Mouse (Mus musculus) c-Kit-positive CD71-positive TER-119-positive erythroid progenitor cells, embryonic 14.5 days (primary cell): ENCODE measurements around the gene Pkn3.
"Not testable (repeated sequence)": the region's sequence is repeated elsewhere in the genome, so short reads cannot be mapped to it uniquely, and the experiment has no call there.

Source experiments
- DNase-seq: peaks from one replicate; pipeline ENCODE4 v3.0.0-alpha.2; 2013; ENCODE audit warnings: low spot score

The Pkn3 gene

DNA sequence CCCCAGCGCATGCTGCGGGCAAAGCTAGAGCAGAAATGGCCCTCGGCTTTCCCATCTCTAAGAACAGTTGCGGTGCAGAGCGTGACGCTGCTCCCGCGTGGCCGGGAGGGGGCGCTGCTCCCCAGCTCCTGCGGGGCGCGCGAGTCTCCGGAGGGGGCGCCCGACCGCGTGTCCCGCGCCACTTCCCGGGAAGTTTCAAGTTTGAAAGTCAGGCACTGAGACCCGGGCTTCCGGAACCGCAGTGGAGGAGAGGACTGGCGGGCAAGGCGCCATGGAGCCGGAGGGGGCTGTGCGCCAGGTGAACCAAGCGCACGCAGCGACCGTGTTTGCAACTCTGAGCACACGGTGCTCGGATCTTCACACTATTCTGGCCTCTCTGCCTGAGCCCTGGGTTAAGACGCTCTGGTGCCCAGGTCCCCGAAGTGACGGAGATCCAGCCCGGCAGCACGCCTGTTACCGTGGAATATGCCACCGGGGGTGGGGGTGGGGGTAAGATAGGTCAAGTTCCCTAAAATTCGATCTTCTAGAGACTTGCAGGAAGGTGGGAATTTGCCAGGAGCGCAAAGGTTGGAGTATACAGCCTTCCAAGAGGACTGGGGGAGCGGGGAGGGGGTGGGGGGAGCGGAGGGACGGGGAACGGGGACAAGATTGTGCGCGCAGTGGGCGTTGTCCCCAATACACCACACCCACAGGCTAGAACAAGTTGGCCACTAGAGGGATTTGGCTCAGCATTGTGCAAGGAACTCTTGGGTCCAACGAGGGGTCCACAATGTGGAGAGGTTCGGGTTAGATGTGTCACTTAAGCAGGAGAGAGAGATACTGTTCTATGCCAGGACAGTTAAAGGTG is at the start of gene Pkn3:
Pkn3 (plus strand) TSS at position 183 of the 847 bp plus-strand sequence.
- DNase-seq: peak; percentile 71

DNA sequence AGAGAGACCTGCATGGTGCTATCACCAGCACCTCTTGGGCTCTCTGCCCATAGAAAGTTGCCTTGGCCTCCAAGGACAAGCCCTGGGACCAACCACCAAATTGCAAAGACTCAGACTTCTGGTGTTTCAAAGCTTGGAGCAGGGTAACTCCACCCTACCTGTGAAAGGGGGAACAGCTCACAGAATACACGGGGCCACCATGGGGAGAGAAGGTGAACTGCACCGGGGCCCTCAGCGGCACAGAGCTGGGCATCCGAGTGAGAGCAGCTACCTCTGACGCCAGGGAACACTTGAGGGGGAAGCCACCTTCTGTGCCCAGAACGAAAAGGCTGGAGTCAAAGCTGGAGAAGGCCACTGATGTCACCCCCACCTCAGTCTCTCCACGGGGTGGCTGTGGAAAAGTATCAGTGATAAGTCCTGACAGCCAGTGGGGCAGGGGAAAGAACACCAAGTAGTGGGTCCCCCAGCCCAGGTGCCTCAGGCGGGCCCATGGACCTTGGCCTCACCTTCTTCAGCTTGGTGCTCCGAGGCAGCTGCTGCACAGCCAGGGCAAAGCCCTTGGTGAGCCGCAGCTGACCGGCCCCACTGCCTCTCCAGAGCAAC is 45.1 kb upstream of the Pkn3 start:
- no peak for DNase-seq

DNA sequence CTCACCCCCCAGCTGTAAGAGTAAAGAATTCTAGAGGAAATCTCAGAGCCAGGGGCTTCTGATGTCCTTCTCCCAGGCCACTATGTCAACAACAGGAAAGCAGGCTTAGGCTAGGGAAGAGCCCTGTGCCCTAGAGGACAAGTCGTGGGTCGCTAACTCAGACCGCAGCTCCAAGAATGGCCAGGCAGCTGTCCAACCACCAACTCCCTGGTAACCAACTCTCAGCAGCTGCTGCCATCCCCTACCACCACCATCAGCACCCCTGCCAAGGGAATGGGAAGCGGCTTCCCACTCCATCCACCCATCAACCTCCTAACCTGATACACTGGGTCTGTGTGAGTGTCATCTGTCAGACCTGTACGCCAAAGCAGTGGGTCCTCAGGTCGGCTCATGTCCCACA is 44.5 kb upstream of the Pkn3 start:
- DNase-seq: no peak

DNA sequence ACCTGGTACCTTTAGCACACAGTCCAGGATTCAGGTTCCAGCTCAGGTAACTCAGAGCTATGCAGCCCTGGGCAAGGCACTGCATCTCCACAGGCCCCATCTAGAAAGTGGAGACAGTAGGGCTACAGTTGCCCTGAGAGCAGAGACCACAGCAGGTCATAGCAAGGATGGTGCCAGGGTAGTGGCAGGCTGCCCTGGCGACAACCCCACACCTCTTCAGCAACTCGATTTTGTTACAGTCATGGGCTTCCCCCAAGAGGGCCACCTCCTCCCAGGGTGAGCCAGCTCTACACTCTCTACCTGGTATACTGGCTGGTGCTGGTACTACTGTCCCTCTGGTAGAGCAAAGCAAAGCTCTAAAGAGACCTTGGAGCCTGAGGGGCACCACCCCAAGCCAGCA is 39.7 kb upstream of the Pkn3 start:
- DNase-seq: no peak

DNA sequence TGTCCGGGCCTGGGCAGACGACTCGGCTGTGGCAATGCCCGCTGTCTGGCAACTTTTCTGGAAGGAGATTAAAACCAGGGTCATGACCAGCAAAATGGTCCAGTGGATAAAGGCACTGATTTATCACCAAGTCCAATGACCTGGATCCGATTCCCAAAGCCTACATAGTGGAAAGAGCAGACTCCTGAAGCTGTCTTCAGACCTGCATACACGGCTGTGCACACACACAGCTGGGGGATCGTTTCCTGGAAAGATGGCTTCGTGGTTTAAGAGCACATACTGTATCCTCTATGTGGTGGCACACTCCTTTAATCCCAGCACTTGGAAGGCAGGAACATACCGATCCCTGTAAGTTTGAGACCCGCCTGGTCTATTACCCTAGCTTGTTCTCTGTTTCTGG is 39.1 kb upstream of the Pkn3 start:
- no peak for DNase-seq

DNA sequence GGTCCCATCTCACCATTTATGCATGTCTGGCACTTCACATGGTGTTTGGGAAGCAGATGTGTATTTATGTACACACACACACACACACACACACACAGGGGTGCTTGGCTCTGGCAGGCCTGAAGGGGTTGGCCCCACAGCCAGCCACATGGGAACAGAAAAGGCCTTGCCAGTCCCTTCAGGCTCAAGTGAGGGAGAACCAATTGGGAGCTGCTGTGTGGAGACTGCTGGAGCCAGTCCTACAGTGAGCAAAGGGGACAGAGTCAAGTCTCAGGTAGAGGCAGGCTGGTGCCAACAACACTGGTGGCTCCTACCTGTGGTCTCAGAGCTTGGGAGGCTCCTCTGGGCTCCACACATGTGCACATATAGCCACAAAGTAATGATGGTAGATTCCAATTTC is 37.8 kb upstream of the Pkn3 start:
- DNase-seq: no peak

DNA sequence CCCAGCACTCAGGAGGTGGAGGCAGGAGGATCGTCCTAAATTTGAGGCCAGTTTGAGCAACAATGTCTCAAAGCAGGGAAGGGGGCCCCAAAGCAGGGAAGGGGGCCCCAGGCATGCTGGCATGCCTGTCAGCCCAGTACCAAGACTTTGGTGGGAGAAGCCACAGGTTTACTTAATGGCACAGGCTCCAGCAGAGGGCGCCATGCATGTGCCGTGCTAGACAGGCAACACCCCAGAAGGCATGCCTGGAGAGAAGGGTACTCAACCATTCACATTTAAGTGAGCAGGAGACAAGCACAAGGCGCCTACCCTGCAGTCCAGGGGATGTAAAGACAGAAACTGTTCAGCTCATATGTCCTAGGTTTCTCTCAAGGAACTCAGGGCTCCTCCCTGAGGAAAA is 35.0 kb upstream of the Pkn3 start:
- no peak for DNase-seq

DNA sequence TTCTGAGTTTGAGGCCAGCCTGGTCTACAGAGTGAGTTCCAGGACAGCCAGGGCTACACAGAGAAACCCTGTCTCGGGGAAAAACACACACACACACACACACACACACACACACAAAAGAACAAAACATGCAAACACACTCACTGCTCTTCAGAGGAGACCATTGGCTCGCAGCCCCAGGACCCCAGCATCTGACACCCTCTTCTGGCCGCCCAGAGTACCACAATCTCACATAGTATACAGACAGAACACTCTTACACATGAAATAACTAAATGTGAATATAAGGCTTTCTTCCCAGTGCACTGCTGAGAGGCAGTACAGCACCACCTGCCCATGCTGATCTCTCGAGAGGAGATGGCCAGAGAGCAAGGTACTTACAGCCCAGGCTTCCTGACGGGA is 32.9 kb upstream of the Pkn3 start:
- no peak for DNase-seq

DNA sequence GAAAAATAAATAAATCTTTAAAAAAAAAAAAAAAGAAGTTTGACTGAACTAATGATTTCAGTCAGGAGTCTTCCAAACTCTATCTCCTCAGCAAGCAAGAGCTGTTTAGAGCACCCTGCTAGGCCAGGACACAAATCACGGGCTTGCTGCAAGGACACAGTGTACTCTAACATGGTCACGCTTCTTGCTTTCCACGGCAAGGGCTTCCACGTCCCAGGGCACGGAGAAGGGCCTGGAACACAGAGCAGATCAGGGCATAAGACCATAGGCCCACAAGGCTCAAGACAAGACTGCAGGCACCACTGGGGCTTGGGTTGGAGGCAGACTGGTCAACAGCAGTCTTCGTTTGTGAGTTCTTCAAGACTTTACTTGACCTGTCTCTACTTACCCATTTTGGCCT is 30.4 kb upstream of the Pkn3 start:
- DNase-seq: no peak

DNA sequence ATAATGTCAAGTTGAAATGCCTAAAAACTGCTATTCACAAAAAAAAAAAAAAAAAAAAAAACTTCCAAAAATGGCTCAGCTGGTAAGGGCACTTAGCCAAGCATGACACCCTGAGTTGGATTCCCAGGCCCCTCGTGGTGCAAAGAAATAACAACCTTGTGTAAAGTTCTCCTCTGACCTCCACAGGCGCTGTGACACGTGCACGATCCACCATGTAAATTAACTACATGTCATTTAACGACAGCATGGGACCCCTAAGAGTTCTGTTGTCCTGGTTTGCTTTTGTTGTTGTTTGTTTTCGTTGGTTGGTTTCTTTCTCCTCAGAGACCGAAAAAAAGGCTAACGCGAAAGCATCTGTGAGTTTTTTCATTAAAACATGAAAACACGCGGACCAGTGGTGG is 29.4 kb upstream of the Pkn3 start:
- no peak for DNase-seq

DNA sequence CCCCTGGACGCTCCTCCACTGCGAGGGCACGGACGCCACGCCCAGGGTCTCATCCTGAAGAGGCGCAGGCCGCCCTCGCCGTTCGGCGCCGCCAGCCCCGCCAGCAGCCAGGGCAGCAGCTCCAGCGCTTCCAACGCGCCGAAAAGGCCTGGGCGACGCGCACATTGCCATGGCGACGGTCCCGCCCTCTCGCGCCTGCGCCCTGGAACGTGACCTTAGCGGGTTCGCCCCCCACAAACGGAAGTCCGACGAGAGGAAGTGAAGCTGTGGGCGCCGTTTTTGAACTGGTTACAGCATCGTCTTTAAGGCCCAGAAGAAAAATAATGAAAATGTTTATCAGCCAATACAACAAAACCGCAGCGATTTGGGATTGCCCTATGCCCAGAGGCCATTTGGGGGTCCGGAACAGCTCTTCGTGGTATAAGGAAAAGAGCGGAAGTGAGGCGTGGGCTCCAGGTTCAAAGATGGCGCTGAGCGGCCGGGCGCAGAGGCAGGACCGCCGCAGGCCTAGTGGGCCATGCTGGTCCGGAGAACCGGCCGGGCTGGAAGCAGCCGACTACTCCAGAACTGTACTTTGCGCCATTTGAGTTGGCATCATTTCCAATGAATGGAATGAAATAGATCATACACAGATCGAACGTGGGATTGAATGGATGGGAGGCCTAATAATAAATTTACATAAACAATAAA is 28.6 kb upstream of the Pkn3 start, which contains the start of gene Wdr34:
Wdr34 (minus strand) TSS at position 183 of the 690 bp plus-strand sequence.
- peak; percentile 96 for DNase-seq

DNA sequence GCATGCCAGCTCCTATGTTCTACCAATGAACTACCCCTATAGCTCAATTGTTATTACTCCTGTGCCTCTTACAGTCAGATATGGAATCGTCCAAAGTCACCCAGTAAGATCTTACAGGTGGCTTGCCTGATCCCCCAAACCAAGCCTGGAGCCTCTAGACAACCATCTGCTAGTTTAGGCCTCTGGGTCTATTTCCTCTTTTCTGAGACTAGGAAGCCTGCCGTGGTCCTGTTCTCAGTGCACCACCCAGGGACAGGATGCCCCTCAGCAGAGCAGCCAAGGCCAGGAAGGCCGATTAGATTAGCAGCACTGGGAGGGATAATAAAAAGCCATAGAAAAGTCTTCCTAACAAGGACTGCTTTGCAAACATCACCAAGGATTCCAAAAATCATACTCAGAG is 27.7 kb upstream of the Pkn3 start:
- no peak for DNase-seq

DNA sequence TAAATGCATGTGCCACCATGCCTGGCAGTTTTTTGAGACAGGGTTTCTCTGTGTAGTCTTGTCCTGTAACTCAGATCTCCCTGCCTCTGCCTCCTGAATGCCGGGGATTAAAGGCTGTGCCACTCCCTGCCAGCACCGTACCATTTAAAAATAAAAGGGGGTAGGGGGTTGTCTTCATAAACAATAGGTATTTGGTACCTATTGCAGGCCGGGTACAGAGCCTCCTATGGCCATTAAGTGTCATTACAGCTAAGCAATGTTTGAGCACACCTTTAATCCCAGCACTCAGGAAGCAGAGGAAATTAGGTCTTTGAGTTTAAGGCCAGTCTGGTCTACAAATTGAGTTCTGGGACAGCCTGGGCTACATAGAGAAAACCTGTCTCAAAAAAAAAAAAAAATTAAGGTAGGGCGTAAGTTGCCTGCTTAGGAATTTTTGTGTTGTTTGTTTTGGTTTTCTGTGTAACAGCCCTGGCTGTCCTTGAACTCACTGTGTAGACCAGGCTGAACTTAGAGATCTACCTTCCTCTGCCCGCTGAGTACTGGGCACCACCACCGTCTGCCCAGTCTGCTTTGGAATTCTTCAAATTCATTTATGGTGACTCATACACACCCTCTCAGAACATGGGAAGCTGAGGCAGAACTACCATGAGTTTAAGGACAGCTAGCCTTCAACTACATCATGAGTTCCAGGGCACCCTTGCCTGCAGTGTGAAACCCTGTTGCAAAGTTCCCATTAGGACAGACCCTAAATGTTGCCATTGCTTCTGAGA is 25.3 kb upstream of the Pkn3 start:
- DNase-seq: no peak

DNA sequence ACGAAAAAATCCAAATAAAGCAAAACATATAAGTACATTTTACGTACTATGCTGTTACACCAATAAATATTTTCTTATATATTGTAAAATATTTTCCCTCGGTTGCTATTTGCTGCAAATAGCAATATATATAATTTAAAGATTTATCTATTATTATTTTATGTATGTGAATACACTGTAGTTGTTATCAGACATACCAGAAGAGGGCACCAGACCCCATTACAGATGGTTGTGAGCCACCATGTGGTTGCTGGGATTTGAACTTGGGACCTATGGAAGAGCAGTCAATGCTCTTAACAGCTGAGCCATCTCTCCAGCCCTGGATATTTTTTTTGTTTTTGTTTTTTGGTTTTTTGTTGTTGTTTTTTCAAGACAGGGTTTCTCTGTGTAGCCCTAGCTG is 22.2 kb upstream of the Pkn3 start:
- not testable (repeated sequence) for DNase-seq

DNA sequence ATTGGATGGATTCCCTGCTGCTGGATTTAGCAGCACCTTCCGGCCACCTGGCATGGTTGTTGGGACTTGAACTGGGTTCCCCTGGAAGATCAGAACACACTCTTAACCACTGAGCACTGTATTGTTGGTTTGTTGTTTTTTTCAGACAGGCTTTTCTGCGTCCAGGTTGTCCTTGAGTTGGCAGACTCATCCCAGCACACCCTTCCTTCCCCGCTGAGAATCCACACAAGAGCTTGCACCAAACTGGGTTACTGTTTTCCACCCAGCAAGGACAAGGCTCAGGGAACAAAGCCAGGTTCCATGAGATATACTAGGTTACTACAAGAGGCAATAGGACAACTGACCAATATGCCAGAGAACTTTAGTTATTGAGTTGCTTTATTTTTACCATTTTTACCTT is 20.7 kb upstream of the Pkn3 start:
- no peak for DNase-seq

DNA sequence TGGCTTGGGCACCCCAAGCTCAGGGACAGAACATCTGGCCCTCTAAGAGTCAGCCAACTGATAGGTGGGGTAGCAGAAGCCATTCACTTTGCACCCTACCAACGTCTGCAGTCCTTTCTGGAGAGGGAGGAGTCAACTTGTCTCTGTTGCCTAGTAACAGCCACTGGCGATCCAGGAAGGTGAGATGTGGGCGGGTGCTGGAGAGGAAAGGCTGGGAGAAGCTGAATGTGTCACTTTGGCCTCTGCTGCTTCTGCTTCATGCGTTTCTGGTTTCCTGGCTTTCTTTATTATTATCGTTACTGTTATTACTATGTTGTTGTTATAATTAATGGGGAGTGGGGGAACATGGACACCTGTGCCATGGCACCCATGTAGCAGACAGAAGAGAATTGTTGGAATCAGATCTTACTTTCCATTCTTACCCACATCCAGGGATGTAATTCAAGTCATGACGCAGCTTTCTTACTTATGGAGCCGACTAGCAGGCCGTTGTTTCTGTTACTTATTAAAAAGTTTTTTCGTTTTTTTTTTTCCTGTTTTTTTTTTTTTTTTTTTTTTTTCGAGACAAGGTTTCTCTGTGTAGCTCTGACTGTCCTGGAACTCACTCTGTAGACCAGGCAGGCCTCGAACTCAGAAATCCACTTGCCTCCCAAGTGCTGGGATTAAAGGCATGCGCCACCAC is 20.1 kb upstream of the Pkn3 start, which contains the start of gene Set:
Set (plus strand) TSS at position 156 of the 682 bp plus-strand sequence.
- no peak for DNase-seq

DNA sequence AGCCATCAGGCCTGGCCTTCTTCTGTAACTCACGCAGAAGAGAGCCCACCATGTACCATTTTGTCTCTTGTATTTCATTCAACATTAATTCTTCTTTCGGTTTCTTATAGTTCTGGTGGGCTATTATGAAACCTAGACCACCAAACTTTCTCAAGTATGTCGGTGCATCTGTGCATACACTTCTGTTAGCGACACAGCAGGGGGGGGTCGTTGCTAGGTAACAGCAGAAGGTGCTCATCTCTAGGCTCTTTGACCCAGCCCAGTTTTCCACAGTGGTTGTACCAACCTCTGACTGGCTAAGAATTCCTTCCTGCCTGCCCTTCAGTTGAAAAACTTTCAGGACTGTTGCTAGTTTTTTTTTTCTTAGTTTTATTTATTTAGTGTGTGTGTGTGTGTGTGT is 19.1 kb upstream of the Pkn3 start:
- no peak for DNase-seq

DNA sequence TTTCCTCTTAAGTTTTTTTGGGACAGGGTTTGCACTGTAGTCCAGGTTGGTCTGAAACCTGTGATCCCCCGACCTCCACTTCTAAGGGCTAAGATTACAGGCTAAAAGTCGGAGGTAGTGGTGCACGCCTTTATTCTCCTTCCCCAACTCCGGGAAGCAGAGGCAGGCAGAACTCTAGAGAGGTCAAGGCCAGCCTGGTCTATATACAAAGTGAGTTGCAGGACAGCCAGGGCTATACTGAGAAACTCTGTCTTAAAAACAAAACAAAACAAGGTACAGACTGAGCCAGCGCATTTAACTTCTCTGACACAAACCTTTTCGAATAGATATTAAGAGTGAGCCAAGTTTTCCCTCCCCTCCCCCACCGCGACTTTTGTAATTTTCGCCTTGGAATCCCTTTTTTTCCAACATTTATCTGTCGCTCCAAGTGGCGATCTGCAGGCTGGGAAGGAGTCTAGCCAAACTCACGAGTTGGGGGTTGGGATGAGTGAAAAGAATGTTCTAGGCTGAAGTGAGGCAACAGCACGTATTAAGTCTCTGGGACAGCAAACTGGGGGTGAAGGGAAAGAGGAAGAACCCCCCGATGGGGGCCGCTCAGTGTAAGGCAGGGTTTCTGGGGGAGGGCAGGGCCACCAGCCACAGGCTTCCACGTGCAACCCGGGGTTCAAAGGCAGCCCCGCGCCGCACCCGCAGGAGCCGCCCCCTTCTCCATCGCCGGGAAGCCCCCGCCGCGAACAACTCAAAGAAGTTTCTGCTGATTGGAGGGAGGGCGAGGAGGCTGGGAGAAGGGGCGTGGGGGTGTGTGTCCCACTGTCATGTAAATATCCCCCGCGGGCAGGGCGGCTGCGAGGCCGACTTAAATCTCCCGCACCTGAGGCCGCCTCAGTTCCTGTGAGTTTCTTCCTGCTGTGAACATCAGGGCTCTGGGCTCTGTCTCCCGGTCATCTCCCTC is 16.0 kb upstream of the Pkn3 start:
- no peak for DNase-seq

DNA sequence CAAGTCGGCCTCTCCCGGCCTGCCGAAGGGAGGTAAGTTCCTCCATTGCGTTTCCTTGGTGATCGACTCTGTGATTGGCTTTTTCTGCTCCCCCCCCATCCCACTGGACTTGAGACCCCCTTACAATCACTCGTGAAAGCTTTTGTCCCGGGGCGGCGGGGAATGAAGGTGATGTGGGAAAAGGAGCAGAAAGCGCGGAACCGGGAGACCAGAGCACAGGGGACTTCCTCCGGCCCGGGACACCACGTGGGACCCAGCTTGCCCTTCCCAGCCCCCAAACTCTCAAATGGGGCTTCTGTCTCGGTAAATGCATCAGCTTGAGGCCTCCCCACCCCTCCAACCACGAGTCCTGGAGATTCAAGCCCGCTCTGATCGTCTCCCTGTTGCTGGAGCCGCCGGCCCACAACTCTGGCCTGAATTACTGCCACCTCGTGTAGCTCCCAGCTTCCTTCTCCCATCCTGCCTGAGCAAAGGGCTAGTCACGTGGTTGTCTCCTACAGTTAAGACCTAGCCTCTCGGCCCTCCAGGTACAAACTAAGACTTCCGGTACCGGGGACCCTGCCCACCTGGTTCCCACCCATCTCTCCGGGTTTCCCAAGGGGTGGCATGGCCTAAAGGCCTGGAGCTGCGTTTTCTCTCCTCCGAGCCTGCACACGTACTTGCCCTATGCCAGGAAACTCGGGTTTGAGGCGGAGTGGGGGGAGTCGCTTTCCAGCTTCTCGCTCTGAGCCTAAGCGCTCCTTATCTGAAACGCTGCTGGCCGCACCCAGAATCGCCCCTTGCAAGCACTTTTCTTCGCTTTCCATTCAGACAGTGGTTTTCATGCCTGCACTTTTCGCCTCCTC is 15.0 kb upstream of the Pkn3 start:
- DNase-seq: peak; percentile 75

DNA sequence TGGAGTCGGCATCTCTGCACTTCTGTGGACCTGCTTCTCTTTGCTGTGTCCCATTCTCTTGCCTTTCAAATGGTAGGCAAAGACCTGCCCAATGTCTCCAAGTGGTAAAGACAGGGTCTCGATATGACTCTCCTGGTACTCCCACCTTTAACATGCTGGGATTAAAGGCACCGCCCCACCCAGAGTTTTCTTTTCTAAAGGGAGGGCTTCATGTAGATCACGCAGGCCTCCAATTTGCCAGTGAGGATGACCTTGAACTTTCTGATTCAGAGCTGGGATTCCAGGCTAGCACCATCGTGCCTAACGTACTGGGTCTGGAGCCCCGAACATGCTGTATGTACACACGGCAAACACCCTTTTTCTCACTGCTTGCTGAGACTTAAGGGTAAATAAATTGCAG is 14.2 kb upstream of the Pkn3 start:
- DNase-seq: no peak
